24 mouse cellular contexts compared by ENCODE assay signal in genomic region chr14:30528961-30529360, GRCm38 (mm10).
"Had no signal": no experiment of that assay in that cellular context is flagged by ENCODE, and none has a peak within 500 bp of the region (broad histone marks: within the 10 kb centered on the region; RNA-seq: fewer than 3 reads in every experiment).

No protein-coding gene starts in this region.

- H3K4me3 ChIP-seq: heart, adult 2 months; heart, embryonic 13.5 days; heart, embryonic 15.5 days; hindbrain, embryonic 10.5 days; hindbrain, embryonic 12.5 days; kidney, embryonic 15.5 days; limb, embryonic 10.5 days; limb, embryonic 12.5 days; liver, embryonic 13.5 days had no signal

- H3K4me1 ChIP-seq: hindbrain, embryonic 12.5 days; limb, embryonic 10.5 days; limb, embryonic 12.5 days; liver, embryonic 13.5 days had no signal

- H3K27me3 ChIP-seq: heart, embryonic 13.5 days; heart, embryonic 15.5 days; hindbrain, embryonic 12.5 days; kidney, embryonic 15.5 days; limb, embryonic 12.5 days; liver, embryonic 13.5 days had no signal

- H3K27ac ChIP-seq: heart, adult 2 months; heart, embryonic 13.5 days; heart, embryonic 15.5 days; hindbrain, embryonic 10.5 days; hindbrain, embryonic 12.5 days; hindbrain, embryonic 14.5 days; hindbrain, postnatal 0 days; kidney, embryonic 15.5 days; kidney, postnatal 0 days; limb, embryonic 10.5 days; limb, embryonic 12.5 days; liver, embryonic 13.5 days had no signal

- H3K9me3 ChIP-seq: heart, embryonic 13.5 days; heart, embryonic 15.5 days; hindbrain, embryonic 10.5 days; hindbrain, embryonic 12.5 days; kidney, embryonic 15.5 days; limb, embryonic 10.5 days; limb, embryonic 12.5 days; liver, embryonic 13.5 days had no signal

- DNase-seq: gastrocnemius, postnatal 14 days; gastrocnemius, postnatal 36 days; heart, adult 2 months; heart, postnatal 14 days; heart, postnatal 4 days; kidney, adult 11 months; kidney, adult 2 months; kidney, adult 9 months; kidney, postnatal 14 days; kidney, postnatal 36 days; layer of hippocampus, adult 9-11 months; layer of hippocampus, postnatal 36 days; liver; liver, embryonic 13.5 days had no signal

- H3K9ac ChIP-seq: heart, embryonic 13.5 days; heart, embryonic 15.5 days; hindbrain, embryonic 12.5 days; hindbrain, embryonic 14.5 days; kidney, embryonic 15.5 days; limb, embryonic 12.5 days; liver, embryonic 13.5 days had no signal
